Mouse (Mus musculus) central nervous system, embryonic 11.5 days (tissue): ENCODE measurements around the gene Vps9d1. TPM values are rescaled to one million over a fixed set of nuclear protein-coding genes. Genes with fewer than 3 reads are reported as not detected.

Experiments used
- polyA plus RNA-seq: library from polyadenylated mRNA; depleted of rRNA; stranded (reverse); fragments of >200 nt; gene quantifications from 2 replicates; pipeline ENCODE4 v1.2.3, GENCODE M21; 2012; rRNA removed

The Vps9d1 gene
- 62.1 and 62.6 TPM in 2 replicates for polyA plus RNA-seq

DNA sequence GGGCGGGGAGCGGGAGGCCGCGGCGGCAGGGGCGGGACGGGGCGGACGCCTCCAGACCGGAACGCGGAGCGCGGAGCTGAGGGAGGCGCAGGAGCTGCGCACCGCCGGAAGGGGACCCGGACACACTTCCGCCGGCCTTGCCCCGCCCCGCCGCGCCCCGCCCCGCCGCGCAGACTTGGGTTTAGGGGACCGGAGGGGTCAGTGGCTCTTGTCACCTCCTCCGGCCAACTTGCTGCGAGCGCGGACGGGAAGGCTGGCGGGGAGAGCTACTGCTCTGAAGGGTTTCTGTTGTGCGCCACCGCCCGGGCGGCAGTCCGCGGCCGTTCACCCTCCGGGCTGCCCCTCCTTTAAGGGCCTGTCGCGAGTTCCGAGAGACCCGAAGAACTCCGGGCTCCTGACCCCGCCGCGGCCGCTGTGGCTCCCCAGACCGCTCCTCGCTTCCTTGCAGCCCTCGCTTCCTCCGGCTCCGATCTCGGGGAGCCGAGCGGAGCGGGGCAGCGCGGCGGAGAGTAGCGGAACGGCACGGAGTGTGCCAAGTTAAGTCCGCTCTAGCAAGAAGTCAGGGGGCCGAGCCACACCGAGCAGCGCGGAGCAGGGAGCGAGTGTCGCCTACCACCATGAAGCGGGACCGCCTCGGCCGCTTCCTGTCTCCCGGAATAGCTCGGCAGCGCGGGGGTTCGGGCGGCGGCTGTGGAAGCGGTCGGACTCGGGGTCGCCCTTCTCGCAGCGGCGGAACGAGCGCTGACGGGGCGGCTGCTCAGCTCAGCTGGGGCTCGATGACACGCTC is at the start of gene Vps9d1, which contains the start of gene Zfp276:
Gene Vps9d1, minus strand, starts transcription at position 250 of the 787 bp plus-strand sequence.
Gene Zfp276, plus strand, starts transcription at position 97 of the 787 bp plus-strand sequence.

GRCm38 (mm10) chr8:123235520-123236497 is 18.3 kb downstream of the Vps9d1 start, which contains the start of gene Spata2l:
Spata2l (minus strand) TSS chr8:123236233.

DNA sequence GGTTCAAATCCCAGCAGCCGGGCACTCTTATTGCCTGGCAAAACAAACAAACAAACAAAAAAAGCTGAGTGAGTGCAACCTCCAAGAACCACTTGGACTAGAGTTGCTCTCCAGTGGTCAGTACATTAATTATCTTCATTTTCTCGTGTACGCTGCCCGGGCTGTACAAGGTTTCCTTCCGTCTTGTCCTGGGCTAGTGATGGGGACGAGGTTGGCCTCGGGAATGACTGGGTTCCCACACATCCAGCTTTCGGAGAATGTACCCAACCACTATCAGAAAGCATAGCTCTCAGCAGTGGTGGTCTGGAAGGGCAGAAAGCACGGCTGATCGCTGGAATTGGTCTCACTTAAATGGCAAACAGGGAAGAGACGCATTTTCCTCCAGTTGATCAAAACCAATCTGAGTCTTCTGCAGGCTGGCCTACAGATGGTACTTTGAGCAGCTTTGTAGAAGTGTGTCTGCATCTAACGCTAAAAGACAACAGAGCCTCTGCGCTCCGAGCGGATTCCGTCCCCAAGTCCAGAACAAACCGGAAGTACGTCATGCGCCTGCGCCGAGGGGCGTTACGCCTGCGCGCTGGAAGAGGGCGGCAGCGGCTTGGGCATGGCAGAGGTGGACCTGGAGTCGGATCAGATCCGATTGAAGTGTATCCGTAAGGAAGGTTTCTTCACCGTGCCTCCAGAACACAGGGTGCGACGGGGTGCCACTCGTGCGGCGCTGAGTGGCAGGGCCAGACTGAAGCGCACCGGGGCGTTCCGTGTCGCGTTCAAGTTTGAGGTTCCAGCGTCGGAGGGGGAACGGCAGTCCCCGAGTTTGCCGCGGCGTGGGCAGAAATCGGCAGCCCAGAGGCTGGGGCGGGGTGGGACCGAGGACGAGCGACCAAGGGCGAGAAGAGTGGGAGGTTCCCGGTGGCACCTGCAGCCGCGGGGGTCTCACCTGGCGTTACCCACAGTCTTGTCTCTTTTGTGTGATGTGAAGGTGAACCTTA is 29.6 kb downstream of the Vps9d1 start, which contains the start of gene Cdk10:
Gene Cdk10, plus strand, starts transcription at position 565 of the 989 bp plus-strand sequence.

GRCm38 (mm10) chr8:123212321-123213117 is 41.6 kb downstream of the Vps9d1 start, which contains the start of the genes Chmp1a and Spata33:
Chmp1a (minus strand) TSS chr8:123212763.
Spata33 (plus strand) TSS chr8:123212832.

Other genes starting within 250 kb of the Vps9d1 start
- 70.6 and 79.6 TPM in 2 replicates for gene Ankrd11, start 212.1 kb downstream of the Vps9d1 start, polyA plus RNA-seq
- gene Spg7, start 191.4 kb downstream of the Vps9d1 start, polyA plus RNA-seq = 101 and 102 TPM in 2 replicates
- 1,994 and 2,434 TPM in 2 replicates for gene Rpl13, start 152.0 kb downstream of the Vps9d1 start, polyA plus RNA-seq
- 1.3 and 1.6 TPM in 2 replicates for gene Cpne7, start 137.0 kb downstream of the Vps9d1 start, polyA plus RNA-seq
- 4.5 and 9.5 TPM in 2 replicates for gene Sult5a1, start 96.0 kb downstream of the Vps9d1 start, polyA plus RNA-seq
- 1.1 and 2.0 TPM in 2 replicates for gene Dpep1, start 68.1 kb downstream of the Vps9d1 start, polyA plus RNA-seq
- 81.7 and 91.7 TPM in 2 replicates for gene Chmp1a, start 41.6 kb downstream of the Vps9d1 start, polyA plus RNA-seq
- gene Spata33, start 41.5 kb downstream of the Vps9d1 start, polyA plus RNA-seq = 6.1 and 8.3 TPM in 2 replicates
- gene Cdk10, start 29.5 kb downstream of the Vps9d1 start, polyA plus RNA-seq = 92.9 and 95.0 TPM in 2 replicates
- 1.3 and 2.5 TPM in 2 replicates for gene Spata2l, start 18.1 kb downstream of the Vps9d1 start, polyA plus RNA-seq
- 30.9 and 36.9 TPM in 2 replicates for gene Zfp276, start 153 bp downstream of the Vps9d1 start, polyA plus RNA-seq
- 66.6 and 68.8 TPM in 2 replicates for gene Fanca, start 64.2 kb upstream of the Vps9d1 start, polyA plus RNA-seq
- 12.7 and 30.7 TPM in 2 replicates for gene Spire2, start 78.4 kb upstream of the Vps9d1 start, polyA plus RNA-seq
- 143 and 176 TPM in 2 replicates for gene Tcf25, start 119.4 kb upstream of the Vps9d1 start, polyA plus RNA-seq
- 0.04 and 0.05 TPM in 2 replicates for gene Mc1r, start 152.8 kb upstream of the Vps9d1 start, polyA plus RNA-seq
- gene Tubb3, start 157.1 kb upstream of the Vps9d1 start, polyA plus RNA-seq = 858 and 1,002 TPM in 2 replicates
- gene Def8, start 169.2 kb upstream of the Vps9d1 start, polyA plus RNA-seq = 29.3 and 33.4 TPM in 2 replicates
- gene Afg3l1, start 223.6 kb upstream of the Vps9d1 start, polyA plus RNA-seq = 33.9 and 35.0 TPM in 2 replicates